Mouse (Mus musculus) kidney, embryonic 16.5 days (tissue): ENCODE results near the gene Nmnat2. TPM values are rescaled to one million over a fixed set of nuclear protein-coding genes. Genes with fewer than 3 reads are reported as not detected.

Experiments used
- ATAC-seq: fragments of 200-750 bp; cut with Nextera tagmentation; 2 replicates; pipeline ENCODE4 v1.8.0; 2017; ENCODE audit warnings: moderate TSS enrichment; ENCODE audit not compliant: low FRiP score, low TSS enrichment
- H3K27ac ChIP-seq: fragments of 300-500 bp; sonication (generic); 2 replicates; pipeline ENCODE4 v1.5.1; 2014; ENCODE audit warnings: low read length
- H3K27me3 ChIP-seq: fragments of 300-500 bp; sonication (generic); 2 replicates; pipeline ENCODE4 v1.6.1; 2014; ENCODE audit warnings: low read length, control low read depth, mixed read lengths; ENCODE audit not compliant: insufficient read depth
- H3K36me3 ChIP-seq: fragments of 300-500 bp; sonication (generic); 2 replicates; pipeline ENCODE4 v1.6.1; 2014; ENCODE audit warnings: low read length, control low read depth, mixed read lengths; ENCODE audit not compliant: insufficient read depth
- H3K4me1 ChIP-seq: fragments of 300-500 bp; sonication (generic); 2 replicates; pipeline ENCODE4 v1.6.1; 2014; ENCODE audit warnings: low read length, control low read depth, mixed read lengths; ENCODE audit not compliant: insufficient read depth
- H3K4me2 ChIP-seq: fragments of 300-500 bp; sonication (generic); replicated peaks from 2 replicates; pipeline ENCODE4 v1.6.1; 2014; ENCODE audit warnings: low read depth, low read length
- H3K4me3 ChIP-seq: fragments of 300-500 bp; sonication (generic); 2 replicates; pipeline ENCODE4 v1.5.1; 2014; ENCODE audit warnings: mild to moderate bottlenecking, low read length
- H3K9ac ChIP-seq: fragments of 300-500 bp; sonication (generic); replicated peaks from 2 replicates; pipeline ENCODE4 v1.6.1; 2014; ENCODE audit warnings: low read length
- H3K9me3 ChIP-seq: fragments of 300-500 bp; sonication (generic); 2 replicates; pipeline ENCODE4 v1.6.1; 2016; ENCODE audit warnings: low read length, control low read depth
- WGBS: fragments of 180-500 bp; shearing (Covaris S2); extraction: QIAGEN DNeasy Blood & Tissue Kit; methylation state at CpG from one replicate; pipeline ENCODE4 v1.1.7; 2014; 5-methylcytosine and 5-hydroxymethylcytosine counted together
- polyA plus RNA-seq: library from polyadenylated mRNA; unstranded; fragments of >200 nt; fragmentation: Nextera tagmentation; extraction: Ambion mirVana; gene quantifications from 2 replicates; pipeline ENCODE4 v1.2.1, GENCODE M21; 2015

Nmnat2 gene
- polyA plus RNA-seq, 1 experiment from 2014 or later = 0.86 TPM

GRCm38 (mm10) chr1:153122764-153123163 is 168.0 kb downstream of the Nmnat2 start:
- H3K27me3 ChIP-seq = no peaks in the 10 kb centered on the region
- no peak overlapping the region for H3K9ac ChIP-seq
- WGBS = 77% methylated on average over 4 of the region's 4 CpGs
- peaks cover 35% of the 10 kb centered on the region for H3K4me1 ChIP-seq
- ATAC-seq = no peak
- no peaks in the 10 kb centered on the region for H3K9me3 ChIP-seq
- no peak overlapping the region for H3K4me2 ChIP-seq
- H3K4me3 ChIP-seq = no peak overlapping the region
- H3K36me3 ChIP-seq = peaks cover 7% of the 10 kb centered on the region
- H3K27ac ChIP-seq = no peak overlapping the region

GRCm38 (mm10) chr1:153124502-153124901 is 169.7 kb downstream of the Nmnat2 start:
- H3K4me1 ChIP-seq = peaks cover 35% of the 10 kb centered on the region
- ATAC-seq = no peak
- H3K4me2 ChIP-seq = no peak overlapping the region
- H3K9me3 ChIP-seq = no peaks in the 10 kb centered on the region
- no peak overlapping the region for H3K9ac ChIP-seq
- no peak overlapping the region for H3K4me3 ChIP-seq
- H3K27me3 ChIP-seq = no peaks in the 10 kb centered on the region
- 55% methylated on average over 5 of the region's 5 CpGs for WGBS
- H3K27ac ChIP-seq = peak overlapping the region; percentile 93
- peaks cover 7% of the 10 kb centered on the region for H3K36me3 ChIP-seq

GRCm38 (mm10) chr1:153125287-153126275 is 170.8 kb downstream of the Nmnat2 start:
- Histone ChIP-seq H3K9ac (no peak overlapping the region), H3K4me2 (no peak overlapping the region), H3K27ac (peak overlapping the region; percentile 93), H3K27me3 (no peaks in the 10 kb centered on the region), H3K4me3 (no peak overlapping the region), H3K9me3 (no peaks in the 10 kb centered on the region), H3K4me1 (peaks cover 35% of the 10 kb centered on the region), H3K36me3 (peaks cover 7% of the 10 kb centered on the region)
- 25% methylated on average over 8 of the region's 8 CpGs for WGBS
- ATAC-seq = peak; percentile 97

- no peaks in the 10 kb centered on the region for H3K9me3 ChIP-seq
- peaks cover 35% of the 10 kb centered on the region for H3K4me1 ChIP-seq
- 63% methylated on average over 15 of the region's 15 CpGs for WGBS
- no peak overlapping the region; the same call in 1 of the 2 replicates for H3K9ac ChIP-seq
- H3K27ac ChIP-seq = peak overlapping the region; percentile 93
- no peak overlapping the region for H3K4me3 ChIP-seq
- H3K27me3 ChIP-seq = no peaks in the 10 kb centered on the region
- ATAC-seq = no peak; the same call in 1 of the 2 replicates
- H3K36me3 ChIP-seq = peaks cover 7% of the 10 kb centered on the region
- H3K4me2 ChIP-seq = no peak overlapping the region
These were observed 171.9 kb downstream of the Nmnat2 start for GRCm38 (mm10) chr1:153126491-153127381.

GRCm38 (mm10) chr1:153127622-153128021 is 172.8 kb downstream of the Nmnat2 start:
- Histone ChIP-seq H3K4me3 (no peak overlapping the region), H3K4me1 (peaks cover 35% of the 10 kb centered on the region), H3K4me2 (no peak overlapping the region), H3K27me3 (no peaks in the 10 kb centered on the region), H3K9me3 (no peaks in the 10 kb centered on the region), H3K27ac (peak overlapping the region; percentile 93; the same call in 1 of the 2 replicates), H3K9ac (no peak overlapping the region), H3K36me3 (peaks cover 7% of the 10 kb centered on the region)
- no peak for ATAC-seq
- 76% methylated on average over 4 of the region's 4 CpGs for WGBS

GRCm38 (mm10) chr1:153128780-153129179 is 174.0 kb downstream of the Nmnat2 start:
- Histone ChIP-seq H3K4me1 (peaks cover 39% of the 10 kb centered on the region), H3K4me3 (no peak overlapping the region), H3K27ac (no peak overlapping the region), H3K27me3 (no peaks in the 10 kb centered on the region), H3K4me2 (no peak overlapping the region), H3K9ac (no peak overlapping the region), H3K36me3 (peaks cover 2% of the 10 kb centered on the region; the same call in 1 of the 2 replicates), H3K9me3 (no peaks in the 10 kb centered on the region)
- ATAC-seq = no peak
- 78% methylated on average over 8 of the region's 8 CpGs for WGBS

- Histone ChIP-seq H3K9me3 (no peaks in the 10 kb centered on the region), H3K4me3 (no peak overlapping the region), H3K4me1 (peaks cover 37% of the 10 kb centered on the region), H3K27me3 (no peaks in the 10 kb centered on the region), H3K4me2 (no peak overlapping the region), H3K9ac (no peak overlapping the region), H3K27ac (no peak overlapping the region), H3K36me3 (no peaks in the 10 kb centered on the region)
- ATAC-seq = no peak
- 74% methylated on average over 11 of the region's 11 CpGs for WGBS
These were observed 175.4 kb downstream of the Nmnat2 start for GRCm38 (mm10) chr1:153129992-153130713.

- no peak overlapping the region for H3K4me3 ChIP-seq
- H3K4me2 ChIP-seq = no peak overlapping the region
- no peaks in the 10 kb centered on the region for H3K9me3 ChIP-seq
- H3K36me3 ChIP-seq = no peaks in the 10 kb centered on the region
- peak overlapping the region; percentile 24; the same call in 1 of the 2 replicates for H3K9ac ChIP-seq
- peaks cover 24% of the 10 kb centered on the region for H3K4me1 ChIP-seq
- H3K27me3 ChIP-seq = no peaks in the 10 kb centered on the region
- peak; percentile 41; the same call in 1 of the 2 replicates for ATAC-seq
- peak overlapping the region; percentile 70 for H3K27ac ChIP-seq
- 21% methylated on average over 9 of the region's 9 CpGs for WGBS
These were observed 179.3 kb downstream of the Nmnat2 start for GRCm38 (mm10) chr1:153133865-153134781.
